Mouse (Mus musculus) liver, adult 2 months (tissue): ENCODE data around the gene C2cd2.

Source experiments
- CTCF ChIP-seq: fragments of 200-500 bp; IDR thresholded peaks from 2 replicates; pipeline ENCODE4 v1.5.1; 2011; ENCODE audit warnings: low read depth, low read length, control low read depth
- POLR2A ChIP-seq: fragments of 200-500 bp; IDR thresholded peaks from 2 replicates; pipeline ENCODE4 v1.6.1; 2011; ENCODE audit warnings: low read length, control low read depth; ENCODE audit not compliant: insufficient read depth; ENCODE audit errors: extremely low read depth

DNA sequence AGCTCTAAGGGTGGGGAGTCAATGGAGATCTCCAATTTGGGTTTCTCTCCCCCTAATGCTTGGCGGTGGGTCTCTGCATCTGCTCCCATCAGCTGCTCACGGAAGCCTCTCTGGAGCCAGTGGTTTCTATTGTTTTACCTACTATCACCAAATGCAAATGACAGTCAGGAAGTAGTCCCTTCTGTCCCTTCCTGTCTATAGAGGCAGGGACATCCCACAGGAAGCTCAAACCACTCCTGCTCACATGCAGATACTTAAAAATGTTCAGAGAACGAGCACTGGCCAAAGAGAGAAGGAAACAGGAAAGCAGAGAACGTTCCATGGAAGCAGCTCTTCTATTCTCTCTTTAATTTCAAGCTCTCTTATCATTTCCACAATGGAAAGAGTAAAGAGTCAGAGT lies 142.9 kb downstream of the C2cd2 start:
- no peak for TF ChIP-seq CTCF
- TF ChIP-seq POLR2A = no peak
